Mouse (Mus musculus): ENCODE results near the gene Crtam. TPM values are rescaled to one million over a fixed set of nuclear protein-coding genes. Genes with fewer than 3 reads are reported as not detected.

The Crtam gene
- polyA plus RNA-seq, 1 experiment from 2014 or later: 0.07 TPM

DNA sequence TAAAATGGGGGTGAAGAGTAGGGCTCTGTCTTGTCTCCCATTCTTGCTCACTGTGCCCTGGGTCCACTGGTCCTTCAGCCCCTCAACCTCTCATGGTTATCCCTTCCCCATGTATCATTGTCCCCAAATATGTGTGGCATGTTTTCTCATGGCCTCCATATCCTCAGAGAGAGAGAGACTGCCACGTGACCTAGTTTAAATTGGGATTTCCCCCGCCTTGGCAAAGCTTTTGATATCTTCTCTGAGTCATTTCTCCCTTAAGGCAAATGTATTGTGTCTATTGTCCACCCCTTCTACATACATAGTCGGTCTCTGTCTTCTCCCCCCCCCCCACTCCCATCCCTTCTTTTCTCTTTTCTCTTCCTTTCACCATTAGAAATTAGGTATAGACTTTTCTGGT, 71.1 kb downstream of the Crtam start:
- TF ChIP-seq CTCF (IDR thresholded peaks at IDR 0.05; ENCODE audit: low read depth): no peak
- H3K27ac ChIP-seq (ENCODE audit: low read depth, low read length): no peak overlapping the region
- no peaks in the 10 kb centered on the region for H3K36me3 ChIP-seq (ENCODE audit: control insufficient read depth, insufficient read depth)
- no peaks in the 10 kb centered on the region for H3K27me3 ChIP-seq (replicated peaks; ENCODE audit: control insufficient read depth, insufficient read depth, low read length)
- 74% methylated on average over 3 of the region's 3 CpGs for WGBS
- H3K4me3 ChIP-seq (ENCODE audit: low read depth, low read length): no peak overlapping the region
- no peak overlapping the region for H3K4me2 ChIP-seq (replicated peaks; ENCODE audit: low read depth)
- no peak overlapping the region for H3K9ac ChIP-seq (ENCODE audit: low read depth, low read length)
- no peak for ATAC-seq
- no peaks in the 10 kb centered on the region for H3K4me1 ChIP-seq (replicated peaks; ENCODE audit: control insufficient read depth, insufficient read depth, low read length)
- no peaks in the 10 kb centered on the region for H3K9me3 ChIP-seq (ENCODE audit: control insufficient read depth)

DNA sequence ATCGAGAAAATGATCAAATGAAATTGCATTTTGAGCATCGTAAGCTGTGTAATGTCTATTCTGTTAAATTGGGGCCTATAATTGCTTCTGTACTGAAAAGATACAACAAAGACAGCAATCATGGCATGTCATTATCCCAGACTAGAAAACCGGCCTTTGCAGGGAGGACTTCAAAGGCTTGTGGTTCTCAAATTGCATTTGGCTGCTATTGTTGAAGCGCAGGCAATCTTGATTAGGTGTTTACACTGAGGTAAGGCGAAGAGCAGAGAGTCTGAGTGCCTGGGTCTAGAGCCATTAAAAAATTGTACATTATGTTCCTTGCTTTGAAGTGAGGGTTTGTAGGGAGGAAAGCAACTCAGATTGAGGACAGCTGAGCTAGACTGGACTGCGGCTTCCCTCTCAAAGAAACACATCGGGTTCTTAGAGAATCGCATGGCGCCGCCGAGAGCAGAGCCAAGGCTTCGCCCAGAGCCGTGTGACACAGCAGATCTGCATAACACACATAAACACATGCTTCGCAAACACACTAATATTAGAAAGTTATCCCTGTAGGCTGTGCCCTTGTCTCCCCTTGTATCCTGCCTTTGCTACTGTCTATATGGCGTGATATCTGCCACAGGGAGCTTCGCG, 77.0 kb downstream of the Crtam start:
- Histone ChIP-seq H3K4me2 (replicated peaks; ENCODE audit: low read depth) (no peak overlapping the region), H3K27me3 (replicated peaks; ENCODE audit: control insufficient read depth, insufficient read depth, low read length) (no peaks in the 10 kb centered on the region), H3K9me3 (ENCODE audit: control insufficient read depth) (no peaks in the 10 kb centered on the region), H3K9ac (ENCODE audit: low read depth, low read length) (no peak overlapping the region), H3K36me3 (ENCODE audit: control insufficient read depth, insufficient read depth) (no peaks in the 10 kb centered on the region), H3K4me1 (replicated peaks; ENCODE audit: control insufficient read depth, insufficient read depth, low read length) (no peaks in the 10 kb centered on the region), H3K4me3 (ENCODE audit: low read depth, low read length) (no peak overlapping the region), H3K27ac (ENCODE audit: low read depth, low read length) (no peak overlapping the region)
- WGBS: 79% methylated on average over 17 of the region's 17 CpGs
- no peak for TF ChIP-seq CTCF (IDR thresholded peaks at IDR 0.05; ENCODE audit: low read depth)
- ATAC-seq: no peak

Other genes with a start within 250 kb of the Crtam start
- gene Hspa8, start 203.6 kb downstream of the Crtam start, polyA plus RNA-seq (2015; fragmentation: Nextera tagmentation; extraction: Ambion mirVana): 1,042 and 1,135 TPM in 2 replicates
- not detected in 2 replicates for gene Bsx, start 130.5 kb downstream of the Crtam start, polyA plus RNA-seq (2015; fragmentation: Nextera tagmentation; extraction: Ambion mirVana)
- gene Jhy, start 40.5 kb downstream of the Crtam start, polyA plus RNA-seq (2015; fragmentation: Nextera tagmentation; extraction: Ambion mirVana): 0.14 TPM in 2 replicates
- 6.3 and 7.2 TPM in 2 replicates for gene Ubash3b, start 157.1 kb upstream of the Crtam start, polyA plus RNA-seq (2015; fragmentation: Nextera tagmentation; extraction: Ambion mirVana)

Measured in intestine, postnatal 0 days (tissue).